Mouse (Mus musculus) thymus, postnatal 25 days (tissue): ENCODE measurements around the gene Fam43b.

Source experiments
- DNase-seq: peaks from one replicate; pipeline ENCODE4 v3.0.0; 2022

The Fam43b gene

GRCm38 (mm10) chr4:138347280-138347679 is 49.0 kb downstream of the Fam43b start:
- DNase-seq: no peak

- DNase-seq: no peak
Observed at GRCm38 (mm10) chr4:138344891-138345545, 51.3 kb downstream of the Fam43b start.
